Mouse (Mus musculus) CD4-positive, CD25-positive, alpha-beta regulatory T cell, adult 2 months (primary cell): ENCODE measurements at regions not wholly inside any gene's neighbourhood (a gene's known extent, or its start where the extent isn't known, plus 50 kb on each side); places are given as distances from the start of the nearest gene placed in this dataset.

Source experiments
- DNase-seq: peaks from one replicate; pipeline ENCODE4 v3.0.0-alpha.2; 2012; ENCODE audit warnings: low read depth, low spot score

DNA sequence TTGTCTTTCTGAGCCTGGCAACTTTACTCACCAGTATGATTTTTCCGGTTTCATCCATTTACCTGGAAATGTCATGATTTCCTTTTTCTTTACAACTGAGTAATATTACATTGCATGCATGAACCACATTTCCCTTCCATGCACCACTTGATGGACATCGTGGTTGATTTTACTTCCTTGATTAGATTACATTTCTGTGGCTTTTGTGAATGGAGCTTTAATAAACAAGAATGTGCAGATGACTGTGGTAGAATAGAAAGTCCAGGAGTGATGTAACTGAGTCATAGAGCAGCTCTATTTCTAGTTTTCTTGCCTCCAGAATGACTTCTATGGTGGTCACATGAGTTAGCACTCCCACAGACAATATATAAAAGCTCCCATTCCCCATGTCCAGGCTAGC, 75.2 kb downstream of the Chst2 start:
- no peak for DNase-seq

DNA sequence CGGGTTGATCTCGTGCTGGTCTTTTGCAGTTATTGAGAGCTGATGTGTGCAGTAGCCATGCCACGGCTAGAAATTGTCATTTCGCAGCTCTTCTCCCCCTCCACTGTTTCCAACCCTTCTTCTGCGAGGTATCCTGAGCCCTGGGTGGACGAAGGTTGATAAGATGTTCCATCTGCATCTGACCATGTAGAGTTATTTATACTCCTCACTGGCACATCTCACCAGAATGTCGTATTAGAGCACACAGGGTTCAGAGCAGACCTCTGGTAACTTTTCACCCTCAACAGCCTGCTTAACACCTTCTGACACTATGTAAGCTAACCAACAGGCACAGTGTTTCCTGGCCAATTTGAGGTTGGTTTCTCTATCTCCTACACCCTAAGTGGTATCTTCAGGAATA, 76.4 kb downstream of the Chst2 start:
- no peak for DNase-seq

DNA sequence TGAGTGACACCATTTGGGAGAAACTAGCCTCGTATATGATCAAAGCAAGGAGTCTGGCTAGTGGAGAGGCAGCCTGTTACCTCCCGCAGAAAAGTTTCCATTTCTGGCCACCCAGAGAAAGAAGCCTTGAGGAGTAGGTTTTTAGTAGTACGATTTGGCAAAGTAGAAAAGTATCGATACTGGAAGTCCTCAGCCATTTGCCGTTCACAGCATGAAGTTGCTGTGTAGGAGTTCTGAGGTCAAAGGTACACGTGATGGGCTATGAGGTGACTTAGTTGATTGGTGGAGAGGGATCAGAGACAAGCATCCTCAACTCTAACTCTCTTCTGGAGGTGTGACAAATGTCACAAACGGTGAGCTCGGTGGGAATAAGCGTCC, 77.5 kb downstream of the Chst2 start:
- peak; percentile 59 for DNase-seq

DNA sequence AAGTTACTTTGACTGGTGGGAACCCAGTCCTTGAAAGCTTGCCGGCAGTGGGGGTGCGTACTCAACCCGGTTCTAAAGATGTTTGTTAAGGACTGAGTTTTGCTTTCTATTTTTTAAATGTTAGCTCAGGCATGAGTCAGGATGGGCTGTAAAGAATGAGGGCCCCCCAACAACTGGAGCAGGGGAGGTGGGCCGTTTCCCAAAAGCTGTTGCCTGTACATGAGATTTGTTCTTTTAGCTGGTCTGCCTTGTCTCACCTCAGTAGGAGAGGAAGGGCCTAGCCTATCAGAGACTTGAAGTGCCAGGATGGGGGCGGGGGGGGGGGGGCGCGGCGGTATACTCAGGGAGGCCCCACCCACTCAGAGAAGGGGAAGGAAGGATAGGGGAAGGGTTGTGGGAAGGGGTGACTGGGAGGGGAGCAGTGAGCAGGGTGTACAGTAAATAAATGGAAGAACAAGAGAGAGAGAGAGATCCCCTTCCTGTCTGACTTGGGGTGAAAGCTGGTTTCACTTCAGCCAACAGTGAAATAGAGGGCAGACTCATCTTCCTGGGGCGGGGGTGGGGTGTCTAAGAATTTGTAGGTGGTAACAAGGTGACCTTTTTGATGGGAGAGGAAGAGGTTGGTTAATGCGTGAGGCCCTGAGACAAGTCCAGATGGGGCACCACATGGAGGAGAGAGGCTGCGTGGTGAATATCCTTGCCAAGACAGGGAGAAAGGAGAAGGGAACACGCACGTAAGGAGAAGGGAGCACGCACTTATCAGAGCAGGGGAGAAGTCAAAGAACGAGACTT, 78.1 kb downstream of the Chst2 start:
- peak; percentile 73 for DNase-seq

DNA sequence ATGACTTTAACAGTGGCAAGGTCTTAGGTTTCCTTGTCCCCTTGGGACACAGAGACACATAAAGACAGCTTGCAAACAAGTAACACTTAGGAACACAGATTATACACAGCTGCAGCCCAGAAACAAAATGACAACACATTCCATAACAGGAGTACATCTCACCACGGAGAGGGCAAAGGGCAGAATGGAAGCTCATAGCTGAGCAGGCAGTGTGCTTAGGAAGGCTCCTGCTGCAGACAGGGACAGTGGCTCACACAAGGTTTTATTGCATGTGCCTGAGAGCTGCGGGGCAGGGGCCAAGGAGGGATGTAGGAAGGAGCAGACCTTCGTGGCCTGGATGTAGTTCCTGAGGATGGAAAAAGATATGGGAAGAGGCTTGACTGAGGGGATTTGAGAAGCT, 78.8 kb downstream of the Chst2 start:
- peak; percentile 19 for DNase-seq

DNA sequence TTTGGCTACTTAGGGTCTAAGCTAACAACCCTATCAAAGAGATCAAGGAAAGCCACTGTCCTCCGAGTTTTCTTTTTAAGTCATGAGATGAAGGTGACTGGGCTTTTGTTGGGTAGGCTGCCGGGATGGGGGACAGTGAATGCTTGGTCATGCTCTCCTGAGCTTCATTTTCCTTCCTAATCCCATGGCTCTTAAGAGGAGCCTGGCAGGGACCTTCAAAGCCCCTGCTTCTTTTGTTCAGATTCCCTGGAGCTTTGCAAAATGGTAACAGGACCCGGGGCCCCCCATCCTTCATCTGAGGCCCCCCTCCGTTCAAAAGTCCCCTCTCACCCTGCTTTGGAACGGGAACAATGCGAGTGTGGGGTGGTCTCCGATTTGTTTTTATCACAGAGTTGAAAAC, 82.9 kb downstream of the Chst2 start:
- no peak for DNase-seq

DNA sequence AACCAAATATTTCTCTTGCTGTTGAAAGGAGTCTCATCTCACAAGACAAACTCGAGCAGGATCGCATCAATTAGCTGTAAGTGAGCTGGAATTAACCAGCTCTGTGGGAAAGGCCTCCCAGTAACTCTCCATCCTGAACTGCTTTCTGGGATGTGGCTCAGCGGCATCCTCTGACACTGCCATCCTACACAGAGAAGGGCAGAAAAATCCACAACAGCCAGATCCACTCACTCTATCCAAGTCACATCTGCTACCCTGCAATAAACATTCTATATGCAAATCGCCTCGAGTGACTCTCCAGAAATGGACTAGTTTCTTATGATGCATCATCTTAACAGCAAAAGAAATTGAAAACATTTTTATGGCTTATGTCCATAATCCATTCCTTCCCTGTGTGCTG, 83.6 kb downstream of the Chst2 start:
- no peak for DNase-seq

DNA sequence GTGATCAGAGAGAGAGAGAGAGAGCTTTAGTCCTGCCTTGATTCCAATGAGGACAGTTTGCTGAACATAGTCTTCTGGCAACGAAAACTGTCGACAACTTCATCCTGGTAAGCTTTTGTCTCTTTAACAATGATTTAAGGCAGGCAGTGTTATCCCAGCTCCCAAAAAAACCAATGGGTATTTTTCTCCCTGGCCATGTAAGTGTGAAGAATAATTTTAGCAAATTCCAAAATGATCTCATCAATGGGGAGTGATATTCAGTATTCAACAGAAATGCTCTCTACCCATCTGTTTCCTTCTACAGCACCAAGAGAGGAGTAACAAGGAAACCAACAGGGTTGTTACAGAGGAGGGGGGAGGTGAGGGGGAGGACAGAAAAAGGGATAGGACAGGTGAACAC, 84.5 kb downstream of the Chst2 start:
- DNase-seq, result no peak

DNA sequence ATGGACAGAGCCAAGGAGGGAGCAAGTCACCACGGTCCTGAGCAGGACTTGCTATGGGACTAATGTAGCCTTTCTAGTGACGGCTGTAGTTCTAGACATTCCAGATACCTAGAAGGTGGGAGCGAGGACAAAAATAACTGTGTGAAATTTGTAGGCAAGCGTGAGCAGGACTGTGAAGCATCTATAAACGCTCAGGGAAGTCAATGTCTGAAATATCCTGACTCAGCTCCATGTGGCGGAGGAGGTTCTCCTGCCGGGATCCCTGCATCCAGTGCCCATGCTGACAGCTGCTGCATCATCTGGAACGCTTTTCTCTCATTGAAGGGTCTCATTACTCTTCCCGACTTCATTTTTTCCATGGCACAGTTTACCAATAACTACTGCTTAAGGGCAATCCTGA, 87.6 kb downstream of the Chst2 start:
- DNase-seq, result no peak

DNA sequence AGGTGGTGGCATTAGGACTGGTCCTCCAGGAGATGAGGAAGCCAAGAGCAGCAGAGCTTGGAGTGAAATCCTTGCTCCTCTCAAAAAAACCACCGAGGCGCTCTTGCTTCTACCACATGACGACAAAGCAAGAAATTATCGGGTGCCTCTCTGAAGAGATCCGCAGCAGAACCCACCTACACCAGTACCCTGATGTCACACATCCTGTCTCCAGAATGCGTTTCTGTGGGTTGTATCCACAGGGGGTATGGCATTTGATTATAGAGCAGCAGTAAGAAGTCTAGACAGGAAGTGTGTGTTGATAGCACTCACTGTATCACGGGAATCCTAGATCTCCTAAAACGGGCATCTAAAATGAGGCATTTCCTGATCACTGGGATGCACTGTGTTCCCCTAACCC, 89.8 kb downstream of the Chst2 start:
- peak; percentile 73 for DNase-seq

DNA sequence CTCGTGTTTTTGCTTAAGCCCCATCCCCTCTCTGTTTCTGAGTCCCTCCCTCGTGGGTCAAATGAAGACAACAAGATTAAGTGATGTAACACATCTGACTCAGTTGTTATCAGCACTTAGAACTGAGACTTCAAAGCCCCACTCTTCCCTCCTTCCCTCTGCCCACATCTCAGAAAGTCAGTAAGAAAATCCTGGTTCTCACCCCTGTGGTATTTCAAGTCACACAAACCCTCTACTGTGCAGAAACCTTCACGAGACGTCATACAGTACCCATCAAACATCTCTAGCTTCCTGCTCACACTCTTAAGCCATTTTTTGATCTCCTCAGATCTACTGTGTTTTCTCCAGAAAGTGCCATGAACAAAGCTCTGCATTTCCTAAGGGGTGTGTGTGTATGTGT, 91.4 kb downstream of the Chst2 start:
- peak; percentile 58 for DNase-seq

DNA sequence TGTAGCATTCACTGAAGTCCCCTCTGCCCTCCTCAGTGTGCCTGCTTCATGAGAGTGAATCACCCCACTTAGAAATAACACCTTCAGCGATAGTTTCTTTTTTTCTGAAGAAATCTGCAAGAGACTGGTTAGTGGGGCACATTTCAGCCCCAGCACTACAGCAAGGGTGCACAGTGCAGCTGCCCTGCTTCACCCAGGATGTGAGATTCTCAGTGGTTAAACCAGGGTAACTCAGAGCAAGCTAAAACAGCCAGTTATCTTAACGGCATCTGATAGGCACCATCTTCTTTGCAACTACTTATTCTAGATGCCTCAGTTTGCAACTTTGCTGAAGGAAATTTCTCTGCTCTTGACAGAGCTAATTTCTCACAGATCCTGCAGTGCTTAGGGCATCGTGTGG, 94.9 kb downstream of the Chst2 start:
- peak; percentile 51 for DNase-seq

DNA sequence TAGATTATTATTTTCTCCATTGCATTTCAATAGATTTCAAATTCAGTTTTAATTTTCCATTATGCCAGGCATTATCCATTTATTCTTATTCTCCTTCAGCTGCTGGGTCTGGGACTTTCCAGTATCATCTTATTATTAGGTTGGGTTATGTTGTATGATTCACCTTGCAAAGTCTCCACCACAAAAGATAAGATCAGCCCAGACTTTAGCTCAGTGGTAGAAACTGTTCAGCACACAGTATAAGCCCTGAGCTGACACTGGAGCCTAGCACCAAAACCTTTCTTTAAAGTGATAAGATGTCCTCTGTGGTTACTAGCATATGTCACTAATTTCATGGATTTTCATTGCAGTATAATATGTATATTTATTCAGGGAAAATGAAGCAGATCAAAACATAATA, 117.5 kb downstream of the Chst2 start:
- DNase-seq, result peak; percentile 65

DNA sequence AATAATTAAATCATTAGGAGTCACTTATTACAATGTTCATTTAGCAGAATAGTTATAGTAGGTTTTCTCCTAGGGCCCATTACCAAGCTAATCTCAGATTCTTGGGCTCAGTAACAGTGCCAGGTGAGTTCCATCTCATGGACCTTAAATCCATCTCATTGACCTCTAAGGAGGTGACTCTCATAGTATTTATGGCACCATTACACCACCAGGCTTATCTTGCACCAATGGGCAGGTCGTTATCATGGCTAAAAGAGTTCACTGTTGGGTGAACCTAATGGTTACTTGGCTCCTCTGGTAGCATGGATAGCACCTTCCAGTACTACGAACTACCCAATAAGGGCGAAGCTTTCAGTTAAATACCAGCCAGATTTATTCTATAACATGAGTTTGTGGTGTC, 123.5 kb downstream of the Chst2 start:
- DNase-seq, result no peak

DNA sequence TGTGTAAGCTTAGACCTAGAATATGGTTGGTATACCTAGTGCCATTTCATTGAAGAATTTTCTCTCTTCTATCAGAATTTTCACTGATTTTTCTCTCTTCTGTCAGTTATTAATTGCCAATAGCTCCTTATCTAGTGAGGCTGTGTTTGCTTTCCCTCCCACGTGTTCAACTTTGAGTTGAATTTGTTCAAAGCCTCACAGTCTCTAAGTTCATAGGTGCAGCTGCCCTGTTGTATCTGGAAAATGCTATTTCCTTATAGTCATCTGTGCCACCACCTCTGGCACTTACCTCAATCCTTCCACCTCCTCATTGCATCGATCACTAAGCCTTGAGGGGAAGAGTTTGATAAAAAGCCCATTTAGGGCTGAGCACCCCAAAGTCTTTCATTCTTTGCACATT, 124.0 kb downstream of the Chst2 start:
- DNase-seq, result no peak
